Mouse (Mus musculus) CD4-positive naive resting alpha-beta T cell, adult 76 days (primary cell): ENCODE measurements around the gene Art1. TPM values are rescaled to one million over a fixed set of nuclear protein-coding genes. Genes with fewer than 3 reads are reported as not detected.

Experiments
- total RNA-seq: library from RNA; stranded (reverse); gene quantifications from one replicate; pipeline ENCODE4 v1.2.4, GENCODE M21; 2023

The Art1 gene
- total RNA-seq, result not detected

GRCm38 (mm10) chr7:102101487-102101886 is at the start of gene Art1:
TSS of gene Art1 (plus strand) at chr7:102101743.

GRCm38 (mm10) chr7:102065046-102065891 is 36.3 kb upstream of the Art1 start, which contains the start of the genes Rnf121, Xndc1 and Xntrpc:
TSS of gene Rnf121 (minus strand) at chr7:102065469.
TSS of gene Xndc1 (plus strand) at chr7:102065511.
TSS of gene Xntrpc (plus strand) at chr7:102065713.

GRCm38 (mm10) chr7:102082816-102083215 is 18.7 kb upstream of the Art1 start, which contains the start of gene Trpc2:
TSS of gene Trpc2 (plus strand) at chr7:102083116.

GRCm38 (mm10) chr7:102109171-102109570 is 7.6 kb downstream of the Art1 start, which contains the start of gene Art5:
TSS of gene Art5 (minus strand) at chr7:102109489.

GRCm38 (mm10) chr7:102116579-102117331 is 15.2 kb downstream of the Art1 start, which contains the start of gene Chrna10:
TSS of gene Chrna10 (minus strand) at chr7:102116828.

Other genes starting within 250 kb of the Art1 start
- not detected for gene Folr2, start 244.5 kb upstream of the Art1 start, total RNA-seq
- gene Anapc15, start 238.0 kb upstream of the Art1 start, total RNA-seq, result 59.0 TPM
- not detected for gene Folr1, start 231.0 kb upstream of the Art1 start, total RNA-seq
- gene Lamtor1, start 195.8 kb upstream of the Art1 start, total RNA-seq, result 56.0 TPM
- gene Tomt, start 195.4 kb upstream of the Art1 start, total RNA-seq, result not detected
- gene Lrrc51, start 167.8 kb upstream of the Art1 start, total RNA-seq, result 0.91 TPM
- 296 TPM for gene Numa1, start 167.6 kb upstream of the Art1 start, total RNA-seq
- gene Il18bp, start 83.1 kb upstream of the Art1 start, total RNA-seq, result 10.1 TPM
- 28.5 TPM for gene Rnf121, start 36.3 kb upstream of the Art1 start, total RNA-seq
- gene Xndc1, start 36.2 kb upstream of the Art1 start, total RNA-seq, result 40.2 TPM
- gene Xntrpc, start 36.0 kb upstream of the Art1 start, total RNA-seq, result 1.6 TPM
- gene Trpc2, start 18.6 kb upstream of the Art1 start, total RNA-seq, result 5.0 TPM
- 1.3 TPM for gene Art5, start 7.7 kb downstream of the Art1 start, total RNA-seq
- gene Chrna10, start 15.1 kb downstream of the Art1 start, total RNA-seq, result not detected
- 133 TPM for gene Nup98, start 108.4 kb downstream of the Art1 start, total RNA-seq
- gene Pgap2, start 108.5 kb downstream of the Art1 start, total RNA-seq, result 37.7 TPM
- 161 TPM for gene Rhog, start 154.3 kb downstream of the Art1 start, total RNA-seq
- 161 TPM for gene Stim1, start 166.1 kb downstream of the Art1 start, total RNA-seq